Mouse (Mus musculus) forebrain, embryonic 16.5 days (tissue): ENCODE results near the gene Fntb. TPM values are rescaled to one million over a fixed set of nuclear protein-coding genes. Genes with fewer than 3 reads are reported as not detected.

Experiments used
- ATAC-seq: fragments of 200-750 bp; cut with Nextera tagmentation; 2 replicates; pipeline ENCODE4 v1.8.0; 2017; ENCODE audit warnings: mild to moderate bottlenecking, moderate library complexity
- H3K27ac ChIP-seq: fragments of 300-500 bp; sonication (generic); 2 replicates; pipeline ENCODE4 v1.5.1; 2014; ENCODE audit warnings: low read length, control low read depth
- H3K27me3 ChIP-seq: fragments of 300-500 bp; sonication (generic); replicated peaks from 2 replicates; pipeline ENCODE4 v1.6.1; 2014; ENCODE audit warnings: low read length; ENCODE audit not compliant: control insufficient read depth, insufficient read depth
- H3K36me3 ChIP-seq: fragments of 300-500 bp; sonication (generic); 2 replicates; pipeline ENCODE4 v1.6.1; 2014; ENCODE audit not compliant: control insufficient read depth, insufficient read depth
- H3K4me1 ChIP-seq: fragments of 300-500 bp; sonication (generic); replicated peaks from 2 replicates; pipeline ENCODE4 v1.6.1; 2014; ENCODE audit warnings: low read length; ENCODE audit not compliant: control insufficient read depth, insufficient read depth
- H3K4me2 ChIP-seq: fragments of 300-500 bp; sonication (generic); 2 replicates; pipeline ENCODE4 v1.6.1; 2014; ENCODE audit warnings: mild to moderate bottlenecking, low read length, control low read depth
- H3K4me3 ChIP-seq: fragments of 300-500 bp; sonication (generic); replicated peaks from 2 replicates; pipeline ENCODE4 v1.5.1; 2014; ENCODE audit warnings: mild to moderate bottlenecking, low read length, control low read depth
- H3K9ac ChIP-seq: fragments of 300-500 bp; sonication (generic); replicated peaks from 2 replicates; pipeline ENCODE4 v1.6.1; 2014; ENCODE audit warnings: low read depth, low read length, control low read depth
- H3K9me3 ChIP-seq: fragments of 300-500 bp; sonication (generic); 2 replicates; pipeline ENCODE4 v1.6.1; 2016; ENCODE audit warnings: low read length; ENCODE audit not compliant: control insufficient read depth
- whole genome bisulfite sequencing: fragments of 180-500 bp; shearing (Covaris S2); extraction: QIAGEN DNeasy Blood & Tissue Kit; methylation state at CpG from one replicate; pipeline ENCODE4 v1.1.7; 2014; 5-methylcytosine and 5-hydroxymethylcytosine counted together
- polyA plus RNA-seq: library from polyadenylated mRNA; unstranded; fragments of >200 nt; fragmentation: Nextera tagmentation; extraction: Ambion mirVana; gene quantifications from 2 replicates; pipeline ENCODE4 v1.2.1, GENCODE M21; 2015

Fntb gene
- polyA plus RNA-seq, 1 experiment from 2014 or later: 38.0 TPM

- Histone ChIP-seq H3K27me3 (no peaks in the 10 kb centered on the region; the same call in 1 of the 2 replicates), H3K36me3 (no peaks in the 10 kb centered on the region), H3K4me1 (peaks cover 16% of the 10 kb centered on the region), H3K4me3 (peak overlapping the region; percentile 79), H3K4me2 (peak overlapping the region; percentile 83), H3K27ac (peak overlapping the region; percentile 54), H3K9me3 (no peaks in the 10 kb centered on the region), H3K9ac (peak overlapping the region; percentile 91)
- peak; percentile 81 for ATAC-seq
- under 1% methylated on average over 65 of the region's 66 CpGs for WGBS
These were observed 56.7 kb downstream of the Fntb start for GRCm38 (mm10) chr12:76822002-76822650.

GRCm38 (mm10) chr12:76822651-76823041 is 57.3 kb downstream of the Fntb start, which contains the start of gene Rab15:
TSS of gene Rab15 (minus strand) at chr12:76822908.
- no peaks in the 10 kb centered on the region for H3K36me3 ChIP-seq
- H3K4me3 ChIP-seq: peak within 1 kb of the TSS; percentile 79
- no peaks in the 10 kb centered on the region for H3K9me3 ChIP-seq
- ATAC-seq: no peak
- H3K9ac ChIP-seq: peak within 1 kb of the TSS; percentile 91
- peak within 1 kb of the TSS; percentile 83 for H3K4me2 ChIP-seq
- 3% methylated on average over 17 of the region's 17 CpGs for WGBS
- peak within 1 kb of the TSS; percentile 54 for H3K27ac ChIP-seq
- peaks cover 16% of the 10 kb centered on the region for H3K4me1 ChIP-seq
- no peaks in the 10 kb centered on the region; the same call in 1 of the 2 replicates for H3K27me3 ChIP-seq

- no peaks in the 10 kb centered on the region for H3K9me3 ChIP-seq
- no peak overlapping the region for H3K27ac ChIP-seq
- H3K36me3 ChIP-seq: no peaks in the 10 kb centered on the region
- ATAC-seq: no peak
- peaks cover 14% of the 10 kb centered on the region for H3K4me1 ChIP-seq
- no peak overlapping the region for H3K4me3 ChIP-seq
- 63% methylated on average over 4 of the region's 4 CpGs for WGBS
- no peak overlapping the region for H3K4me2 ChIP-seq
- no peak overlapping the region for H3K9ac ChIP-seq
- H3K27me3 ChIP-seq: no peaks in the 10 kb centered on the region; the same call in 1 of the 2 replicates
These were observed 59.9 kb downstream of the Fntb start for GRCm38 (mm10) chr12:76825283-76825682.

GRCm38 (mm10) chr12:76832704-76833103 is 67.3 kb downstream of the Fntb start:
- Histone ChIP-seq H3K4me1 (0 out of 2 replicates have a peak, but pooled peaks cover 2% of the 10 kb centered on the region), H3K27me3 (no peaks in the 10 kb centered on the region), H3K4me3 (no peak overlapping the region), H3K36me3 (no peaks in the 10 kb centered on the region), H3K9me3 (no peaks in the 10 kb centered on the region), H3K9ac (no peak overlapping the region), H3K4me2 (no peak overlapping the region), H3K27ac (no peak overlapping the region)
- 3% methylated on average over 3 of the region's 3 CpGs for WGBS
- ATAC-seq: no peak

GRCm38 (mm10) chr12:76837101-76837843 is 71.9 kb downstream of the Fntb start:
- Histone ChIP-seq H3K4me2 (peak overlapping the region; percentile 85), H3K27me3 (no peaks in the 10 kb centered on the region), H3K9ac (peak overlapping the region; percentile 61), H3K4me1 (peaks cover 15% of the 10 kb centered on the region), H3K4me3 (peak overlapping the region; percentile 61), H3K9me3 (no peaks in the 10 kb centered on the region), H3K36me3 (no peaks in the 10 kb centered on the region), H3K27ac (peak overlapping the region; percentile 85)
- peak; percentile 99 for ATAC-seq
- WGBS: under 1% methylated on average over 43 of the region's 43 CpGs

- WGBS: 11% methylated on average over 21 of the region's 21 CpGs
- Histone ChIP-seq H3K9me3 (no peaks in the 10 kb centered on the region), H3K4me3 (peak overlapping the region; percentile 61), H3K4me2 (peak overlapping the region; percentile 85), H3K27ac (peak overlapping the region; percentile 85), H3K9ac (peak overlapping the region; percentile 61), H3K4me1 (peaks cover 15% of the 10 kb centered on the region), H3K36me3 (no peaks in the 10 kb centered on the region), H3K27me3 (no peaks in the 10 kb centered on the region)
- no peak; the same call in 1 of the 2 replicates for ATAC-seq
These were observed 72.7 kb downstream of the Fntb start for GRCm38 (mm10) chr12:76837844-76838650.

GRCm38 (mm10) chr12:76839298-76839697 is 73.9 kb downstream of the Fntb start:
- Histone ChIP-seq H3K9ac (no peak overlapping the region), H3K36me3 (no peaks in the 10 kb centered on the region), H3K9me3 (no peaks in the 10 kb centered on the region), H3K27me3 (no peaks in the 10 kb centered on the region), H3K4me1 (peaks cover 15% of the 10 kb centered on the region), H3K4me3 (no peak overlapping the region), H3K27ac (no peak overlapping the region), H3K4me2 (no peak overlapping the region)
- 95% methylated on average over 4 of the region's 4 CpGs for WGBS
- no peak for ATAC-seq

- Histone ChIP-seq H3K27ac (no peak overlapping the region), H3K27me3 (no peaks in the 10 kb centered on the region), H3K9ac (no peak overlapping the region), H3K4me1 (peaks cover 15% of the 10 kb centered on the region), H3K9me3 (no peaks in the 10 kb centered on the region), H3K36me3 (no peaks in the 10 kb centered on the region), H3K4me3 (no peak overlapping the region), H3K4me2 (no peak overlapping the region)
- 82% methylated on average over 6 of the region's 6 CpGs for WGBS
- ATAC-seq: no peak
These were observed 74.7 kb downstream of the Fntb start for GRCm38 (mm10) chr12:76840081-76840480.
